Mouse (Mus musculus): ENCODE measurements at regions not wholly inside any gene's neighbourhood (a gene's known extent, or its start where the extent isn't known, plus 50 kb on each side); places are given as distances from the start of the nearest gene placed in this dataset.

- Histone ChIP-seq H3K36me3 (ENCODE audit: insufficient read depth, low read length) (no peaks in the 10 kb centered on the region), H3K4me1 (replicated peaks; ENCODE audit: low read depth, low read length) (no peaks in the 10 kb centered on the region), H3K9me3 (ENCODE audit: low read length) (no peaks in the 10 kb centered on the region), H3K4me3 (replicated peaks; ENCODE audit: low read length) (no peak overlapping the region), H3K27me3 (ENCODE audit: insufficient read depth, low read length) (no peaks in the 10 kb centered on the region)
- no peak for TF ChIP-seq NANOG (IDR thresholded peaks at IDR 0.05; ENCODE audit: borderline replicate concordance, low read length)
These were observed 386.9 kb upstream of the Dynlrb2 start for GRCm38 (mm10) chr8:116117919-116118318.

GRCm38 (mm10) chr8:116116625-116117024, 388.1 kb upstream of the Dynlrb2 start:
- TF ChIP-seq CTCF (conservative IDR thresholded peaks at IDR 0.05; ENCODE audit: low read length) (no peak), POU5F1 (IDR thresholded peaks at IDR 0.05; ENCODE audit: borderline replicate concordance, low read length) (no peak), NANOG (IDR thresholded peaks at IDR 0.05; ENCODE audit: borderline replicate concordance, low read length) (no peak)
- Histone ChIP-seq H3K36me3 (ENCODE audit: insufficient read depth, low read length) (no peaks in the 10 kb centered on the region), H3K4me3 (replicated peaks; ENCODE audit: low read length) (no peak overlapping the region), H3K27me3 (ENCODE audit: insufficient read depth, low read length) (no peaks in the 10 kb centered on the region), H3K4me1 (replicated peaks; ENCODE audit: low read depth, low read length) (no peaks in the 10 kb centered on the region), H3K9me3 (ENCODE audit: low read length) (no peaks in the 10 kb centered on the region)

GRCm38 (mm10) chr8:116115811-116116372, 388.9 kb upstream of the Dynlrb2 start:
- Histone ChIP-seq H3K27me3 (ENCODE audit: insufficient read depth, low read length) (no peaks in the 10 kb centered on the region), H3K4me3 (replicated peaks; ENCODE audit: low read length) (no peak overlapping the region), H3K9me3 (ENCODE audit: low read length) (no peaks in the 10 kb centered on the region), H3K36me3 (ENCODE audit: insufficient read depth, low read length) (no peaks in the 10 kb centered on the region), H3K4me1 (replicated peaks; ENCODE audit: low read depth, low read length) (no peaks in the 10 kb centered on the region)
- no peak for TF ChIP-seq POU5F1 (IDR thresholded peaks at IDR 0.05; ENCODE audit: borderline replicate concordance, low read length)
- TF ChIP-seq NANOG (IDR thresholded peaks at IDR 0.05; ENCODE audit: borderline replicate concordance, low read length), result no peak
- no peak for TF ChIP-seq CTCF (conservative IDR thresholded peaks at IDR 0.05; ENCODE audit: low read length)

GRCm38 (mm10) chr8:116114978-116115377, 389.8 kb upstream of the Dynlrb2 start:
- H3K36me3 ChIP-seq (ENCODE audit: insufficient read depth, low read length), result no peaks in the 10 kb centered on the region
- H3K27me3 ChIP-seq (ENCODE audit: insufficient read depth, low read length), result no peaks in the 10 kb centered on the region
- no peaks in the 10 kb centered on the region for H3K4me1 ChIP-seq (replicated peaks; ENCODE audit: low read depth, low read length)
- H3K4me3 ChIP-seq (replicated peaks; ENCODE audit: low read length), result no peak overlapping the region
- H3K9me3 ChIP-seq (ENCODE audit: low read length), result no peaks in the 10 kb centered on the region
- no peak for TF ChIP-seq CTCF (conservative IDR thresholded peaks at IDR 0.05; ENCODE audit: low read length)
- no peak for TF ChIP-seq NANOG (IDR thresholded peaks at IDR 0.05; ENCODE audit: borderline replicate concordance, low read length)
- TF ChIP-seq POU5F1 (IDR thresholded peaks at IDR 0.05; ENCODE audit: borderline replicate concordance, low read length), result no peak

- H3K4me3 ChIP-seq (replicated peaks; ENCODE audit: low read length), result no peak overlapping the region
- H3K9me3 ChIP-seq (ENCODE audit: low read length), result no peaks in the 10 kb centered on the region
- no peak for TF ChIP-seq NANOG (IDR thresholded peaks at IDR 0.05; ENCODE audit: borderline replicate concordance, low read length)
- no peak for TF ChIP-seq CTCF (conservative IDR thresholded peaks at IDR 0.05; ENCODE audit: low read length)
- no peak for TF ChIP-seq POU5F1 (IDR thresholded peaks at IDR 0.05; ENCODE audit: borderline replicate concordance, low read length)
- H3K27me3 ChIP-seq (ENCODE audit: insufficient read depth, low read length), result no peaks in the 10 kb centered on the region
- no peaks in the 10 kb centered on the region for H3K4me1 ChIP-seq (replicated peaks; ENCODE audit: low read depth, low read length)
- no peaks in the 10 kb centered on the region for H3K36me3 ChIP-seq (ENCODE audit: insufficient read depth, low read length)
These were observed 390.3 kb upstream of the Dynlrb2 start for GRCm38 (mm10) chr8:116114502-116114901.

GRCm38 (mm10) chr8:116111168-116111567, 393.6 kb upstream of the Dynlrb2 start:
- TF ChIP-seq POU5F1 (IDR thresholded peaks at IDR 0.05; ENCODE audit: borderline replicate concordance, low read length) (no peak), CTCF (conservative IDR thresholded peaks at IDR 0.05; ENCODE audit: low read length) (no peak), NANOG (IDR thresholded peaks at IDR 0.05; ENCODE audit: borderline replicate concordance, low read length) (no peak)
- H3K4me1 ChIP-seq (replicated peaks; ENCODE audit: low read depth, low read length), result no peaks in the 10 kb centered on the region
- no peaks in the 10 kb centered on the region for H3K36me3 ChIP-seq (ENCODE audit: insufficient read depth, low read length)
- H3K4me3 ChIP-seq (replicated peaks; ENCODE audit: low read length), result no peak overlapping the region
- H3K9me3 ChIP-seq (ENCODE audit: low read length), result no peaks in the 10 kb centered on the region
- H3K27me3 ChIP-seq (ENCODE audit: insufficient read depth, low read length), result no peaks in the 10 kb centered on the region

- Histone ChIP-seq H3K36me3 (ENCODE audit: insufficient read depth, low read length) (no peaks in the 10 kb centered on the region), H3K9me3 (ENCODE audit: low read length) (no peaks in the 10 kb centered on the region), H3K4me3 (replicated peaks; ENCODE audit: low read length) (no peak overlapping the region), H3K4me1 (replicated peaks; ENCODE audit: low read depth, low read length) (no peaks in the 10 kb centered on the region), H3K27me3 (ENCODE audit: insufficient read depth, low read length) (no peaks in the 10 kb centered on the region)
- no peak for TF ChIP-seq NANOG (IDR thresholded peaks at IDR 0.05; ENCODE audit: borderline replicate concordance, low read length)
- no peak for TF ChIP-seq CTCF (conservative IDR thresholded peaks at IDR 0.05; ENCODE audit: low read length)
- TF ChIP-seq POU5F1 (IDR thresholded peaks at IDR 0.05; ENCODE audit: borderline replicate concordance, low read length), result no peak
These were observed 389.1 kb upstream of the Maf start for GRCm38 (mm10) chr8:116096666-116097065.

GRCm38 (mm10) chr8:116083156-116083555, 375.6 kb upstream of the Maf start:
- Histone ChIP-seq H3K27me3 (ENCODE audit: insufficient read depth, low read length) (no peaks in the 10 kb centered on the region), H3K4me3 (replicated peaks; ENCODE audit: low read length) (no peak overlapping the region), H3K36me3 (ENCODE audit: insufficient read depth, low read length) (no peaks in the 10 kb centered on the region), H3K4me1 (replicated peaks; ENCODE audit: low read depth, low read length) (no peaks in the 10 kb centered on the region), H3K9me3 (ENCODE audit: low read length) (no peaks in the 10 kb centered on the region)
- no peak for TF ChIP-seq NANOG (IDR thresholded peaks at IDR 0.05; ENCODE audit: borderline replicate concordance, low read length)
- TF ChIP-seq CTCF (conservative IDR thresholded peaks at IDR 0.05; ENCODE audit: low read length), result no peak
- no peak for TF ChIP-seq POU5F1 (IDR thresholded peaks at IDR 0.05; ENCODE audit: borderline replicate concordance, low read length)

GRCm38 (mm10) chr8:116078849-116079407, 371.3 kb upstream of the Maf start:
- no peaks in the 10 kb centered on the region for H3K27me3 ChIP-seq (ENCODE audit: insufficient read depth, low read length)
- no peaks in the 10 kb centered on the region for H3K36me3 ChIP-seq (ENCODE audit: insufficient read depth, low read length)
- no peaks in the 10 kb centered on the region for H3K4me1 ChIP-seq (replicated peaks; ENCODE audit: low read depth, low read length)
- TF ChIP-seq POU5F1 (IDR thresholded peaks at IDR 0.05; ENCODE audit: borderline replicate concordance, low read length) (no peak), NANOG (IDR thresholded peaks at IDR 0.05; ENCODE audit: borderline replicate concordance, low read length) (no peak), CTCF (conservative IDR thresholded peaks at IDR 0.05; ENCODE audit: low read length) (no peak)
- H3K4me3 ChIP-seq (replicated peaks; ENCODE audit: low read length), result no peak overlapping the region
- H3K9me3 ChIP-seq (ENCODE audit: low read length), result no peaks in the 10 kb centered on the region

Measured in E14TG2a.4 (cell line).